Mouse (Mus musculus): ENCODE data around the gene H2-Eb1.
A peak's percentile ranks its signal among the peaks of the same experiment; 100 is the strongest.

Gene H2-Eb1

DNA sequence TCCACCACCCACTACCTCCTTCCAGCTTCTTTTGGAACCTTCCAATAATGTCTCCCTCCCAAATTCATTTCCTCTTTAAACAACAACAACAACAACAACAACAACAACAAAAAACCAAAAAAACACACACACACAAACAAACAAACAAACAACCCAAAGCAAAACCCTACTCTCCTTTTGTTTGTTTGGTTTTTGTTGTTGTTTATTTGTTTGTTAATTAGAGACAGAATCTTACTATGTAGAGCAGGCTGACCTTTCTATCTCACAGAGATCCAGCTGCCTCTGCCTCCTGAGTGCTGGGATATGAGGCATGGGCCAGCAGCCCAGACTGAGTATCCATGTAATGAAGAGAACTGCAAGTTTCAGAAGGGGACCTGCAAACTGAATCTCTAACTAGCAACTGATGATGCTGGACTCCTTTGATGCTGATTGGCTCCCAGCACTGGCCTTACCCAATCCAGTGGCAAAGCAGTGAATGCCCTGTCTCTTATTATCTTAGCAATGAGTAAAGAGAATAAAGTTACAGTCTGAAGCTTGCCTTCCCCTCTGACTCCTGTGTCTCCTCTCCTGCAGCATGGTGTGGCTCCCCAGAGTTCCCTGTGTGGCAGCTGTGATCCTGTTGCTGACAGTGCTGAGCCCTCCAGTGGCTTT lies at the start of gene H2-Eb1:
TSS of gene H2-Eb1 (plus strand) at position 488 of the 651 bp plus-strand sequence.
- DNase-seq (ENCODE audit: low read depth) = peak; percentile 82

DNA sequence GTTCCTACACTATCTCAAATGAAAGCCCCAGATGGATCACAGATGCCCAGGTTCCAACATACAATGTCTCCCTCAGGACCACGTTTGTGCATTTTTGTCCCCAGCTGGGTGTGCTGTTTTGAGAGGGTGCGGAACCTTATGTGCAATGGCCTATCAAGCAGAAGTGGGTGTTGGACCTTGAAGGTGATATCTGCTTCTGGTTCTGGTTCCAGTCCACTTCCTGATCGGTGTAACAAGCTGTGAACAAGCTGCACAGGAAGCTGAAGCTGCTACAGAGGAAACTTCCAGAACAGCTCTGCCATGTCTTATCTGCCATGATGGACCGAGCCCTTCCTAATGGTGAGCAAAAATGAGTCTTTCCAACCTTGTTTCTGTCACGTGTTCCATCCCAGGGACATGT lies 49.2 kb upstream of the H2-Eb1 start:
- no peak for DNase-seq (ENCODE audit: low read depth)

- peak; percentile 59 for DNase-seq (ENCODE audit: low read depth)
Measured at GRCm38 (mm10) chr17:34257594-34258375, 47.9 kb upstream of the H2-Eb1 start, which contains the start of gene H2-Ab1. H2-Ab1 (plus strand) TSS chr17:34257689.

GRCm38 (mm10) chr17:34260551-34260950 lies 45.1 kb upstream of the H2-Eb1 start:
- DNase-seq (ENCODE audit: low read depth) = no peak

DNA sequence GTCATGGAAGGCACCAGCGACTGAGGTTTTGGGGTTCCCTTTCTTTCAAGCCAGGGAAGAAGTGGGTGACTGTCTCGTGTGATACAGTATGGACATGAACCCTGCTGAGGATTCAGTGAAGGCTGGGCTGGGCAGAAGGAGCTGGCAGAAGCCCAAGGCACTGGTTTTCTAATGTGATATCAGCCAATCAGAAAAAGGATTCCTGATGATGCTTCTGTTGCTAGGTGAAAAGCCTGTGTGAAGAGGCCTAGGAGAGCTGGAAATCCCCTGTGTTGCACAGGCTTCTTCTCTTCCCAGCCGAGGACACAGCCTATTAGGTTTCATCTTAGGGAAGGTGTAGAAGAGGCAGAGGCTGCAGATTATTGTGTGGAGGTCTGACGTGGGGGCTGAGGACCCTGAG lies 44.2 kb upstream of the H2-Eb1 start:
- peak; percentile 28 for DNase-seq (ENCODE audit: low read depth)

- peak; percentile 53 for DNase-seq (ENCODE audit: low read depth)
Measured at GRCm38 (mm10) chr17:34263068-34263467, 42.6 kb upstream of the H2-Eb1 start.

DNA sequence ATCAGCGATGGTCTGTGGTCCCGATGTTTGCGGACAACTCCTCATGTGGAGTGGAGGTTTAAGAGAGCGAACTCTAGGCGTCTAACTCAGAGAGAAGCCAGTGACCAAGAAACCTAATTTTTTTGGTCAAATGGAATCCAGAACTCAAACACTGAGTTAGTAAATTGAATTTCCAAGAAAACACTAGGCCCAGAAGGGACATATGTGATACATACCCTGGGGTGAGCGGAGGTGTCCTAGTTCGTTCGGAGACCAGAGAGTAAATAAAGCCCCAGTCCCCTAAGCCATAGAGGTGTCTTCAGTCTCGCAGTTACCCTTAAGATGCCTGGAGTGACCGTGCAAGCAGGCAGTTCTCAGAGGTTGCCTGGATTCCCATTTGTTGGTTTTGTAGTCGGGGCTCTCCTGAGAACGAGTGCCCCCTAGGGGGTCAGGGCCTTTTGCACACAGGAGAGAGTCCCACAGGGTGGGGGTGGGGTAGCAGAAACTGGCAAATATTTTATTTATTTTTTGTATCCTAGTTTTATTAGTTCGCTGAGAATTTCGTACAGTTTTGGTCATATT lies 41.8 kb upstream of the H2-Eb1 start:
- DNase-seq (ENCODE audit: low read depth) = no peak

DNA sequence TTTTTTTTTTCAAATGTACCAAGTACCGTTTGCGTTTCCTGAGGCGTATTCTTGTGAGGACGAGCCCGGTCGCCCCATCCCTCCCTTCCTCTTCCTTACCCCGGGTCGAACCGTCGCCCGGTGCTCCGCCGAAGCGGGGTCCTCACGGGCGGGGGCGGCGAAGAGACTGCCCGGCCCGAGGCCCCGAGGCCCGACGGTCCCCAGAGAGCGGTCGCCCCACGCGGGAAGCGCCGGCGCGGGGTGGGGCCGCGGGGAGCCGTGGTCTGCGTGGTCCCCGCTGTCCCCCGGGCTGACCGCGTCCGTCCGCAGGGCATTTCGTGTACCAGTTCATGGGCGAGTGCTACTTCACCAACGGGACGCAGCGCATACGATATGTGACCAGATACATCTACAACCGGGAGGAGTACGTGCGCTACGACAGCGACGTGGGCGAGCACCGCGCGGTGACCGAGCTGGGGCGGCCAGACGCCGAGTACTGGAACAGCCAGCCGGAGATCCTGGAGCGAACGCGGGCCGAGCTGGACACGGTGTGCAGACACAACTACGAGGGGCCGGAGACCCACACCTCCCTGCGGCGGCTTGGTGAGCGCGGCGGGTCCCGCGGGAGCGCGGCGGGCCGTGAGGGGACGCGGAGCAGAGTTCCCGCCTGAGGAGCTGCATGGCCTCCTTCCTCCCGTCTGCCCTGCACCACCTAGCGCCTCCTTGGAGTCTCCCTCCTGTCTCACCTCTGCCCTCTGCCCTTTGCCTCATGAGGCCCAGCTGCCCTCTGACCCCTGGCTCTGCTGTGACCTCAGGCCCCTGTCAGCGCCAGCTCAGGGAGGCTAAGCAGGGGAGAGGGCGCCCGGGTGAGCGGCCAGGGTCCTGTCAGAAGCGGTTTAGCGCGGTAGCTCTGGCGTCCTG lies 41.0 kb upstream of the H2-Eb1 start:
- no peak for DNase-seq (ENCODE audit: low read depth)

GRCm38 (mm10) chr17:34268262-34268661 lies 37.4 kb upstream of the H2-Eb1 start:
- no peak for DNase-seq (ENCODE audit: low read depth)

DNA sequence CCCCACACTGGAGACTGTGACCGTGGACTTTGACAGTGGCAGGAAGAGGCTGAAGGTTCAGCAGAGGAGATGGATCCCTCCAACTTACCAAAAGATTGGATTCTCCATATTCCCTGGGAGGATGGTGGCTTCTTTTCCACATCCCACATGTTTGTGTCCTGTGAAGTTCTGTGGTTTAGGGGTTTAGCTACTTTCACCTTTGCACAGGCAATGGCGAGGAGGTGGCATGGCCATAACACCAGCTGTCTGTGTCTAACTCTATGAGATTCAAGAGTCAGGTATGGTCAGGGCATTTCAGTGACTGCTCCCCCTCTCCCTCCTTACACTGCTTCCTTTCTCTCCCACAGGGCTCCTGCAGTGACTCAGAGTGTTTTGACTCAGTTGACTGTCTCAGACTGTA lies 36.9 kb upstream of the H2-Eb1 start:
- no peak for DNase-seq (ENCODE audit: low read depth)

DNA sequence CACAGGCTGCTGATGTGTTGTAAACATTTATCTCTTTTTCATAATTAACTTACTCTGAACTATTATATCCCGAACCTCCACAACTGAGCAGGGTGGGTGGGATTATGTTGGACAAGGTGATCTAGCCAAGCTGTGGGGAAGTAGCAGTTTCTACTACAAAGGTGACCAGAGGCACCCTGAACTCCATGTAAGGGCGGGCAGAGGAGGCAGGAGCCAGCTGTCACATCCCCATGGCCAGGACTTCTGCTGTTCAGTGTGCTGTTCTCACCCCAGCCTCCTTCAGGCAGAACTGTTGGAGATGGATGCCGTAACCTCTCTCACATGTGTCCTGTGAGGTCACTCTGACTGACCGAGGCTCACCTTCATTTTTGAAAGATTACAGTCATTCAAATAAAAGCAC lies 35.9 kb upstream of the H2-Eb1 start:
- no peak for DNase-seq (ENCODE audit: low read depth)

GRCm38 (mm10) chr17:34270230-34270629 lies 35.4 kb upstream of the H2-Eb1 start:
- no peak for DNase-seq (ENCODE audit: low read depth)

- DNase-seq (ENCODE audit: low read depth) = no peak
Measured at GRCm38 (mm10) chr17:34270940-34271339, 34.7 kb upstream of the H2-Eb1 start.

DNA sequence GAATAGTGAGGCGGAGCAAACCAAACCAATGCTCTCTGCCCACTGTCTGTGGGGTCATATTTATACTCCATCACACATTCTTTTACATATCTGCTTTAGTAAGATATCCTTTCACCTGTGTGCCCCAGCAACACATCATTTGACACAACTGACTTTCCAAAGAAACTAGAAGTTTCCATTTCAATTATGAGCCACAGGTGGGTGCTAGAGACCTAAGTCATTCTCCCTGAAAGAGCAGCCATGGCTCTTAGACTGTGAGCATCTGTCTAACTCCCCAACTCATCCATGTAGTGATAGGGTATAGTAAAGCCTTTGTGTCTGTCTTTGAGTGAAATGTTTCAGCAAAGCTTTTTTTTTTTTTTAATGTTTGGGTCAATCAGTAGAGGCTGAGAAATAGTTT lies 33.6 kb upstream of the H2-Eb1 start:
- no peak for DNase-seq (ENCODE audit: low read depth)

GRCm38 (mm10) chr17:34280499-34281038 lies 25.1 kb upstream of the H2-Eb1 start:
- DNase-seq (ENCODE audit: low read depth) = no peak

- no peak for DNase-seq (ENCODE audit: low read depth)
Measured at GRCm38 (mm10) chr17:34281836-34282235, 23.8 kb upstream of the H2-Eb1 start.

- DNase-seq (ENCODE audit: low read depth) = no peak
Measured at GRCm38 (mm10) chr17:34285371-34285770, 20.3 kb upstream of the H2-Eb1 start.

- no peak for DNase-seq (ENCODE audit: low read depth)
Measured at GRCm38 (mm10) chr17:34285848-34286247, 19.8 kb upstream of the H2-Eb1 start.

DNA sequence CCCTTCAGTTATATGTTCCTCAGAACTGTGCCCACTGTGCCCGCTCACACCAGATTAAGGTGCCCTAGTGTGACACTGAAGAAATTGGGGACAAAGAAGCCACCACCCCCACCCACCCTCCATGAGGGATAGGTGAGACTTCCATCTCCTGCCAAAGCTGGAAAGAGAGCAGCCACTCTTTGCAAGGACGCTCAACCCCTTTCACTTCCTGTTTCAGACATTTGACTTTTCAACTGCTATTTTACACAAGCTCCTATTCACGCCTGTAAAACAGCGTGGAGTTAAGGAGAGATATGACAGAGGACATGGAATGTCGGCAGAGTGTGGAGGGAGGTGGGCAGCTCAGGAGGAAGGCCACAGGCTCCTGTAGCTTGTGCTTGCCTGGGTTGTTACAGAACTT lies 19.2 kb upstream of the H2-Eb1 start:
- DNase-seq (ENCODE audit: low read depth) = no peak

- DNase-seq (ENCODE audit: low read depth) = no peak
Measured at GRCm38 (mm10) chr17:34286999-34287398, 18.7 kb upstream of the H2-Eb1 start.

DNA sequence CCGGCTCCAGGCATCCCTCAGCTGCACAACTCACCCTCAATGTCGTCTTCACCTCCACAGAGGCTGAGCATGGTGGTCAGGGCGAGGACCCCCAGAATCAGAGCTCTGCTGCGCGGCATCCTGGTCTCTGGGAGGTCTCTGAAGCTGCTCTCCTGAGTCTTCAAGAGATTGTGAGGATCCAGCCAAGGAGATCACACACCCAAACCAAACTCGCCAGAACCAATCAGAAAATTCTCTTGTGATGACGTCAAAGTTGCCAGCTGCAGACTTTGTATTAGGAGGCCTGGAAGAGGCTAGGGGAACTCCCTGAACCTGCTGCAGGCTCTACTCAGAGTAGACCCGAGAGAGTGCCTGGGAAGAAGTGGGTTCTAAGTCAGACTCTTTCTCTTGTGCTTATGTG lies 18.0 kb upstream of the H2-Eb1 start, which contains the start of gene H2-Aa:
TSS of gene H2-Aa (minus strand) at position 176 of the 400 bp plus-strand sequence.
- DNase-seq (ENCODE audit: low read depth) = peak; percentile 67

DNA sequence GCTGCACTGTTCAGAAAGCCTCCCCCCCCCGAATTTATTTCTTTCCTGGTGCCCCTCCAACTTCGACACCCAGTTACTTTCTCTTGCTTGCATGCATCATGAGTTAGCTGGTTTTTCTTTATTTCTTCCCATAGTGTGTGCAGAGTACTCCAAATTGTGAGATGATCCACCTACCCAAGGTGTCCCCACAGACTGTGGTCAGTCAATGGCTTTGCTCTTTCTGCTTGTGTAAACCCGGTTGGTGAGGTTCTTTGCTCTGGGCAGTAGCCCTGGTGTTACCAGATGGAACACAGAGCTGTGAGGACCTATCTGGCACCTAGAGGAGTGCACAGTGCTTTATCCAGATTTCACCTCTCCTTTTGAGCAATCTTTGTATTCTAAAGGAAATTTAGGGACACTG lies 17.5 kb upstream of the H2-Eb1 start:
- DNase-seq (ENCODE audit: low read depth) = no peak
